Mouse (Mus musculus) embryonic fibroblast, embryonic 13.5 days (primary cell): ENCODE data around the gene Asb8.

Experiments used
- CTCF ChIP-seq: IDR thresholded peaks from 2 replicates; pipeline ENCODE4 v1.5.1; 2011; ENCODE audit warnings: mild to moderate bottlenecking, control low read depth, low read length, moderate library complexity, borderline replicate concordance; ENCODE audit not compliant: insufficient read depth
- POLR2A ChIP-seq: IDR thresholded peaks from 2 replicates; pipeline ENCODE4 v1.6.1; 2011; ENCODE audit warnings: low read depth, mild to moderate bottlenecking, control low read depth, low read length, moderate library complexity

GRCm38 (mm10) chr15:98106506-98106905, 58.9 kb downstream of the Asb8 start:
- no peak for TF ChIP-seq POLR2A
- no peak for TF ChIP-seq CTCF
